Mouse (Mus musculus): ENCODE measurements around the gene Bri3. TPM values are rescaled to one million over a fixed set of nuclear protein-coding genes. Genes with fewer than 3 reads are reported as not detected.

Bri3 gene
- total RNA-seq, 2 experiments from 2014 or later, result 73.7 to 74.0 TPM

- DNase-seq (ENCODE audit: low spot score in 2 of 2), result no peak
These were observed 11.7 kb upstream of the Bri3 start for GRCm38 (mm10) chr5:144232531-144232930.

DNA sequence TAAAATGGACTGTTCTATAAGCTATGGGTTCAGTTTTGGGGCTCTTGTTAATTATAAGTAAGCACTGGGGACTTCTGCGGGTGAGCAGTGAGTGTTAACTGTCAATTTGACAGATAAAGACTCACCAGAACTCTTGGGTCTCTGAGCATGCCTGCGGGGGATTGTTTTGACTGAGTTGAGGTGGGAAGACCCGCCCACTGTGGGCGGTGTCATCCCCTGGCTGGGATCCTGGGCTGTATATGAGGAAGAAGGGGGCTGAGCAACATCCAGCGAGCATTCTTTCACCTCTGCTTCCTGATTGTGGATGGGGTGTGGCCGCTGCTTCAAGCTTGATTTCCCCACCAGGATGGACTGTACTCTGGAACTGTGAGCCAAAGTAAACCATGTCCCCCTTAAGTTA lies 10.0 kb upstream of the Bri3 start:
- DNase-seq (ENCODE audit: low spot score in 2 of 2), result no peak

DNA sequence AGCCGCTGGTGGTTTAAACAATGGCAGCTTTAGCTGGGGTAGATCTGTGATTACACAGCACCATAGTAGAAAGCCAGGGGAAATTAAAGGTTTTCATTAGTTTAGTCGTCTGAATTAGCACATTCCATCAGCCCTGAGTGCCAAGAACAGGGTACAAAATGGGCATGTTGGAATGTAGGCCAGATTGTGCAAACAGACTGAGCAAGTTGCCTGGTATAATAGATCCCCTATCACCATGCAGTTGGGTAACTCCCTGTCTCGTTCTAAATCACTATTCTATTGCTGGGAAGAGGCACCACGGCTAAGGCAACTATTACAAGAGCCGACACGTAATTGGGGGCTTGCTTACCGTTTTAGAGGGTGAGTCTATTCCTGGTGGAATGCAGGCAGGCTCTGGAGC lies 9.5 kb upstream of the Bri3 start:
- DNase-seq (ENCODE audit: low spot score in 2 of 2), result peak; percentile 55 to 88

DNA sequence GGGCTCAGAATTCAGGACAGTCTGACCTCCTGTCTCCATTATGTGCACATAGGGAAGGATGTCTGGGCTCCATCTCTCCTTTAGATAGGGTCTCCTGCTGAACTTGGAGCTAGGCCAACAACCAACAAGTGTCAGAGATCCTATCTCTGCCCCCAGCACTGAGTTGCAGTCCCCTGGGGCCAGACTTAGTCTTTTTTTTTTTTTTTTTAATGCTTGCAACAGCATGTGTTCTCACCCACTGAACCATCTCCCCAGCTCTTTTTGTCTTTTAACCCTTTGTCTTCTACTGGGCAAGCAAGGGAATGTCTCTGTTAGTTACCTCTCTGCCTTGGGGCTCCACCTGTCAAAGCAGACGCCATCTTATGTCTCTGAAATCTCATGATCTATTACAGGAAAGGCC lies 5.3 kb upstream of the Bri3 start:
- DNase-seq (ENCODE audit: low spot score in 2 of 2), result no peak

DNA sequence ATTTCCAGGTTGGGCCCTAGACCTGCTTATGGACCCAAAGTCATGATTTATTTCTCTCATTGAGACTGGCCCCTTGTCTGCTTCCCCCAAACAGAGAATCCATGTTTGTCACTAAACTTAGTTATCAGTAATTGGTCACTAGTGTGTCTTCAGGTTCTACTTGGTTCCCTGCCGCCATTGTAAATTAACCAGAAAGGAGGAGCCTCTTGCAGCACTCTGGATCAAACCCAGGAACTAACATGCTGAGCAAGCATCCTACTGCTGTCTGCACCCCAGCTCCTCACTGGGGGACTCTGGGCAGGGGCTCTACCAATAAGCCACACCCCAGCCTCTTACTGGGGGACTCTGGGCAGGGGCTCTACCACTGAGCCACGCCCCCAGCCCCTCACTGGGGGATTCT lies 1.4 kb downstream of the Bri3 start:
- DNase-seq (ENCODE audit: low spot score in 2 of 2), result no peak

DNA sequence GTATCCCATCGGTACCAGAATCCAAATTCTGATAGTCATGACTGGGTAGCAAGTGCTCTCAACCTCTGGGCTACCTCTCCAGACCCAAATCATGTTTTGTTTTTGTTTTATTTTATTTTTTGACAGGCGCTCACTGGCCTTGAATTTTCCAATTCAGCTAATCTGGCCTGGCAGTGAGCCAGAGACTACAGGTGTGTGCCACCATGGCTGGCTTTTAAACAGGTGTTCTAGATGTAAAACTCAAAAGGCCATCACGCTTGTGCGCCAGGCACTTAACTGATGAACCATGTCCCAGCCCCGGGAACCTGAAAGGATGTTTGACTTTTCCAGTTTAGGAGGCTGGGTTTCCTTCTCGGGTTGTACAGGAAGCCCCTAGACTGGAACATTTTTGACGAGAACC lies 2.4 kb downstream of the Bri3 start:
- DNase-seq (ENCODE audit: low spot score in 2 of 2), result no peak

DNA sequence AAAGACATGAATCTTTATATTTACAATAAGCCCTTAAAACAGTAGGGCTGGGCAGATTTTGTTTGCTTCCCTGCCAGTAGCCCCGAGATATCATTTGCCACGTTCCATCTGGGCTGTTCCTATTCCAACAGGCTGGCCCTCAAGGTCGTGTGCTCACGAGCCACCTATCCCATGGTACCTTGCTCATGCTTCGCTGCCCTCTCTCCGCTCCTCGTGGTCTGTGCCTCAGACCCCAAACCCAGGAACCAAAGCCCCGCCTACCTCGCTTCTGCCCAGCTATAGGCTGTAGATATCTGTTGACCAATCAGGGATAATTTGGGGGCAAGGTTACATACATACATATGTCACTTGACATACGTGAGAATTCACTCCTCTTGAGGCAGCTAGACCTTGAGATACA lies 3.1 kb downstream of the Bri3 start:
- DNase-seq (ENCODE audit: low spot score in 2 of 2), result no peak

- no peak for DNase-seq (ENCODE audit: low spot score in 2 of 2)
These were observed 3.8 kb downstream of the Bri3 start for GRCm38 (mm10) chr5:144247906-144248585.

- DNase-seq (ENCODE audit: low spot score in 2 of 2), result no peak
These were observed 5.6 kb downstream of the Bri3 start for GRCm38 (mm10) chr5:144249871-144250270.

DNA sequence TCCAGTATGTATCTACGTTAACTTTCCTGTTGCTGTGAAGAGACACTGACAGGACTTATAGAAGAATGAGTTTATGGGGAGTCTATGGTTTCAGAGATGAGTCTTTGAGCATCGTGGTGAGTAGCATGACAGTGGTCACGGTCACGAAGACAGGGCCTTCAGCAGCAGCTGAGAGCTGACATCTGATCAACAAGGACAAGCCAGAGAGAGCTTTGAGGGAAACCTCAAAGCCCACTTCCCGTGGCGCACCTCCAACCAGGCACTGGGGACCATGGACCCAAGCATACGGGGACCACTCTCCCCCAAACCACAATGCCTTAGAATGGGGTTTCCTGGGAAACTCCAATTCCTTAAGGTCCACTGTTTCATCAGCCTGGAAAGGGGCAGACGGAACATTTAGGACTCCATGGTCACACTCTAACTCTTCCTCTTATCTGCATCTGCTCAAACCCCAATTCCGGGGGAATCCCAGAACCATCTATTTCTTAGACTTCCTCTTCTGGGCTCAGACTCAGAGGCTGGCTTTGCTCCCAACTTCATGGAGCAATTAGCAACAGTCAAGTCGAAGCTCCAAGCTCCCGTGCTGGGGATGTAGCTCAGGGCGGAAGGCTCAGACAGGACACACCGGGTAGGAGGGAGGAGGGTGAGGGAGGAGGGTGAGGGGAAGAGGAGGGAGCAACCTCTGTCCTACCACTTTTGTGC lies 7.8 kb downstream of the Bri3 start:
- DNase-seq (ENCODE audit: low spot score in 2 of 2), result no peak

GRCm38 (mm10) chr5:144253212-144253611 lies 9.0 kb downstream of the Bri3 start:
- no peak for DNase-seq (ENCODE audit: low spot score in 2 of 2)

DNA sequence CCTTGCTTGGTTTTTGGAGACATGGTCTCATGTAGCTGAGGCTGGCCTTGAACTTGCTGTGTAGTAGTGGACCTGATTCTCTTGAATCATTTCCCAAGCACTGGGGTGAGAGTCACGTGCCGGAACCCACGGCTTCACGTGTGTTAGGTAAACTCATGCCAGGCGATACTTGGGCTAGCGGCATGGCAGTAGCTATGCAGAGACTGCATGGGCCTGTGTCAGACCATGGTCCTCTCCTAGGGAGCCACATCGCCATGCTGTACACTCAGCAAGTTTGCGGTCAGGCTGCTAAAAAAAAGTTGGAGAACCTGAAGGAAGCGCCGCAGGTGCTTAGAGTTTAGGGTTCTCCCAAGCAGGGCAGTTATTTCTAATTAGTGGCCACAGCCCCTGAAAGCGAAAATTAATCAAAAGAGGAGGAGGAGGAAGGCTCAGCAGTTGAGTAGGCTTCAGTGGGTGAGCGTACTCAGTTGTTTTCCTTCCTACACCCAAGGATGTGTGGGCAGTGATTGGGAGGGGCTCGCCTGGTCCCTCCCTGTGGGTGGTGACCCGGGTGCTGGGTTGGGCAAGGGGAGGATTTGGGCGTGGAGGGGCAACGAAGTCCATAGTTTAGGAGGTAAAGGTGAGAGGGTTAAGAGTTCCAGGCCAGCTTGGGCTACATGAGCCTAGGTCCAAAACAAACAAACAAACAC lies 10.0 kb downstream of the Bri3 start:
- no peak for DNase-seq (ENCODE audit: low spot score in 2 of 2)

DNA sequence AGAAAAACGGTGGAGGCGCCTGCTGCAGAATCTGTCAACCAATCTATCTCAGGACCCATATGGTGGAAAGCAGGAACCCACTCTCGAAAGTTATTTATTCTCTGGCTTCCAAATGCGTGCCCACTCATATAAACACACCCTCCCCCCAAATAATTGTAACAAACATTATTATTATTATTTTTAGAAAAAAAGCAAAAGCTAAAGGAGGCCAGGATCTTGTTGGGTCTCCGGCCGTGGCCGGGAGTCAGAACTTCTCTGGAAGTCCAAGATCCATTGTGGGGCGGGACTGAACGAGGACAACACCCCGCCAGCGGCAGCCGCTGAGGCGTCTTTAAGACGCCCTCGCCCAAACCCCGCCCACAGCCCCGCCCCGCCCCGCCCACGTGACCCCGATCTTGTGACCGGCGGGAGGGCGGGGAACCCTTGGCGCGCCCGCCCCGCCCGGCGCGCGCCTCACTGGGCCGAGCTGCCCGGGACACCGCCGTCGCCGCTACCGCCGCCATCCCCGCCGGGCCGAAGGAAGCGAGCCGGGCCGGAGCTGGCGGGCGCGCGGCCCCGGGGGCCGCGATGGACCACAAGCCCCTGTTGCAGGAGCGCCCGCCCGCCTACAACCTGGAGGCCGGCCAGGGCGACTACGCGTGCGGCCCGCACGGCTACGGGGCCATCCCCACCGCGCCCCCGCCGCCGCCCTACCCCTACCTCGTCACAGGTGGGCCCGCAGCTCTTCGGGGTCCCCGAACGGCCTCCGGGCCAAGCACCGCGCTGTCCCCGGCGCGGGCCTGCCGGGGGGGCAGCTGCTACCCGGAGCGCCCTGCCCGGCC lies 10.8 kb downstream of the Bri3 start:
- DNase-seq (ENCODE audit: low spot score in 2 of 2), result peak; percentile 68 to 81

GRCm38 (mm10) chr5:144255632-144256540 lies 11.6 kb downstream of the Bri3 start:
- DNase-seq (ENCODE audit: low spot score in 2 of 2), result peak in 1 of 2 experiments; percentile 61

DNA sequence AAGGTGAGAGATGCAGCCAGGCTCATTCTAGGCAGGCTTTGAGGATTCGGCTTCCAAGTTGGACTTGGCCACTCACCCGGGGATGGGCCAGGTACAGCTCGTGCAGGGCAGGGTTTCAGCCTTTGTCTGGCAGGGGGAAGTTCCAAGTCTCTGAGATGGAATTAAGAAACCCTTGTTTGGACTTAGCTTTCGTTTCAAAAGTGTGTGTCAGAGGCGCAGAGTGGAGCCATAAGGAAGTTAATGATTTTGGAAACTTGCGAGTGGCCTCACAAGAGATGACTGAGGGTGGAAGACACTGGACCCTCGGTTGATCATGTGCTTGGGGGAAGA lies 12.3 kb downstream of the Bri3 start:
- DNase-seq (ENCODE audit: low spot score in 2 of 2), result no peak

DNA sequence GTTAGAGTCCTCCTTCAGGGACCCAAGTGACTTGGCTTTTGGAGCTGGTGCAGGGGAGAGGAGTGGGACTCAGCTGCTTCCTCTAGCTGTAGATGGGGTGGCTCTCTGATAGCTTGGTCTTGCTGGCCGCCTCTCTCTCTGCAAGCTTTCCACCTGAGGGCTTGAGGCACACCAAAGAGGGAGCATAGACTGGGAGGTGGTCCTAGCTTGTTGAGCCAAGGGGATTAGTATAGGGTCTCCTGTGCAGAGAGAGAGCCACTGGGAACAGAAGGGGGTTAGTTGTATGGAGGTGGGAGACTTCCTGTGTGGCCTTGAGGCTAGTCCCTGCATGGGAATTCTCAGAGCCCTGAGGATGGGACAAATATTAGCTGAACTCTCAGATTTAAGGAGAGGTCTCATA lies 12.7 kb downstream of the Bri3 start:
- DNase-seq (ENCODE audit: low spot score in 2 of 2), result no peak

DNA sequence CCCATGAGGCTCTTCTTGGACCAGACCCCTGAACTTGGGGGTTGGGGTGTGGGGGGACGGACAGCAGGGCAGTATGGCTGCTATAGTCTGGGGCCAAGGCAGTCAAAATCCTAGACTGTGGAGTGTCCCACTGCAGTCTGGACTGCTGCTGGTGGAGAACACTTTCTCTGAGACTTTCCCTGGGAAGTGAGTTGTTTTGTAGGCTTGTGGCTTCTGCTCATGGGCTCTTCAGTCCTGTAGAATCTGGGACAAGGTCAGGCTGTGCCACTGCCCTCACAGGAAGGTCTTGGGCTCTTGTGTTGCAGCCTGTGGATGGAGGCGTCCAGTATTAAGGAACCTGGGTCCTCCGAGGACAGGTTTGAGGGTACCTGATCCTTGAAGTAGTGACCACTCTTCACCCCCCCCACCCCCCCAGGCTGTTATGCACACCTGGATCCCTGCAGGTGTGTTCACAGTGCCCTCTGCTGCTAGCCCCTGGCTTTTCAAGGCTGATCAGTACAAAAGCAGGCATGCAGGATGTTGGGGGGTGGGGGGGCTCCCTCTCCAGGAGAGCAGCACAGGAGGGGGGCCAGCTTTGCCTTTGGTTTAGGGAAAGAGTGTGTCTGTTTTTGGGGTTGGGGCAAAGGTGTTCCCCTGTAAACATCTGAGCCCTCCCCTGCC lies 13.3 kb downstream of the Bri3 start:
- DNase-seq (ENCODE audit: low spot score in 2 of 2), result no peak

DNA sequence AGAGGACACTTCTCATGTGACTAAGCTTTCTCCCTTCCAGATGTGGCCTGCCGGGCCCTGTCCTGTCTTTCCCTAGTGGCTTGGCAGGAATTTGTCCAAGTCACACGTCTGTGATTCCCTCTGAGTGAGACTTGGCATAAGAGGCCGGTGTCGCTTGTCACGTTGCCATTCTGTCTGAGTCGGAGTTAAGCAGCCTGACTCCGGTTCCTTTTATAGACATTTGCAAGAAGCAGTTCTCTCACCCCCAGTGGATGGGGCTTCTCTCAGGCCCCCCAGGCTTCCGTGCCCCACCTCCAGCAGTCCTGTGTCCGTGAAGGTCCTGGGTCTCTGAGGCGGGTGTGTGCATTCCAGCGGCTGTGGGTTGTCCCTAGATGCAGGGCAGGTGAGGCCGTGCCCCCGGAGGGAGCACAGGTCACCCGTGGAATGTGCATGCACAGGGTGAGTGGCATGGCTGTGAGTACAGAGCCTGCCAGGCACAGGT lies 13.9 kb downstream of the Bri3 start:
- no peak for DNase-seq (ENCODE audit: low spot score in 2 of 2)

- no peak for DNase-seq (ENCODE audit: low spot score in 2 of 2)
These were observed 14.4 kb downstream of the Bri3 start for GRCm38 (mm10) chr5:144258687-144259086.

DNA sequence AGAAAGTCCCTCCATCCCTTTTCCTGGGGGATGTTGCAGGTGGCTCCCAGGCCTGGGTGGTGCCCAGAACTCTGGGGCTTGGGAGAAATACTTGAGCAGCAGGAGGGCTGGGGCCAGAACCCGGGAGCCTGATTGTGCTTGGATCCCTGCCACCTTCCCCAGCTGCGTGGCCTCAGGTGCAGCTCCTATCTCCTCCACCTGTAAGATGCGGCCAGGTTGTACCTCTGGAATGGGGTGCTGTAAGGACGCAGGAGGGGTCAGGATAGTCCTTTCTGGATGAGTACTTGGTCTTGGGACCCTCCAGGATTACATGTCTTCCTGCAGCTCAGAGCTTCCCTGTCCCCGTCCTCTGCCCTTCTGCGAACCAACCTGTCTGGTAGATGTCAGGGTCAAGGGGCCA lies 15.0 kb downstream of the Bri3 start:
- no peak for DNase-seq (ENCODE audit: low spot score in 2 of 2)
